Mouse (Mus musculus) cerebral cortex, adult 2 months (tissue): ENCODE data around the gene Fhl1.

Experiments
- WGBS: fragments of 180-500 bp; shearing (Covaris S2); methylation state at CpG from one replicate; pipeline ENCODE4 v1.1.7; 2018; 5-methylcytosine and 5-hydroxymethylcytosine counted together

The Fhl1 gene

DNA sequence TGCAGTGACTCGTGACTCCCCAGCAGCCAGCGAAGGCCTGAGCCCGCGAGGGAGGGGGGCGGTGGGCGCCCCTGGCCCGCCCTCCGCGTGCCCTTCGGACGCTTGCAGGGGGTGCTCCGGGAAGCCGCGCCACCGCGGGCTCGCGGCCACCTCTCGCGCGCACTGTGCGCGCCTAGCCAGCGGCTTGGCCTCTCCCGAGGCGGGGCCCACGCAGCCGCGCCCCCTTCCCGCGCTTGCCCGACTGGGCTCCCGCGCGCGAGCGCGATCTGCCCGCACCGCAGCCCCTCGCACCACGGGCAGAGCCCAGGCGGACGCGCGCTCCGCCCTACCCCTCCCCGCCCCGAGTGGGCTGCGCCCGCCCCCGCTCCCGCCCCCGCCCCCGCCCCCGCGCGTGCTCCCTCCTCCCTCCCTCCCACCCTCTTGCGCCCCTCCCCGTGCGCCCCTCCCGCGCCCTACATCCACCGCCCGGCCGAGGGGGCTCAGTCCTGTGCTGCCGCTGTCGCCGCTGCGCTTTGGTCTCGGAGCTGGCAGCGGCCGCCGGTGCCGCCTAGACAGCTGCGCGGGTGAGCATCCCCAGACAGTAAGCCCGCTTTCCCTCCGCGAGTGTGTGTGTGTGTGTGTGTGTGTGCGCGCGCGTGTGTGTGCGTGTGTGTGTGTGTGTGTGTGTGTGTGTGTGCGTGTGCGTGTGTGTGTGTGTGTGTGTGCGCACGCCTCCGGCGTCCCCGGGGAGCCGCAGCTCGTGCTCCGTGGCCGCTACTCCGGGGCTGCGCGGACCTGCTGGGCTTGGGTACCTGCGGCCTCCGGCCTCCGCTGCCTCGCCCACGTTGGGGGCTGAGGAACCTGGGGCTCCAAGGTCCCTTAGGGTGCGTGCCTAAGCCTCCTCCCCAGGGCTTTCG, at the start of gene Fhl1:
Gene Fhl1, plus strand, starts transcription at position 482 of the 896 bp plus-strand sequence.
- WGBS, result 9% methylated on average over 29 of the region's 106 CpGs

- 58% methylated on average over 1 of the region's 1 CpGs for WGBS
These were observed 49.3 kb upstream of the Fhl1 start for GRCm38 (mm10) chrX:56682156-56682720.

DNA sequence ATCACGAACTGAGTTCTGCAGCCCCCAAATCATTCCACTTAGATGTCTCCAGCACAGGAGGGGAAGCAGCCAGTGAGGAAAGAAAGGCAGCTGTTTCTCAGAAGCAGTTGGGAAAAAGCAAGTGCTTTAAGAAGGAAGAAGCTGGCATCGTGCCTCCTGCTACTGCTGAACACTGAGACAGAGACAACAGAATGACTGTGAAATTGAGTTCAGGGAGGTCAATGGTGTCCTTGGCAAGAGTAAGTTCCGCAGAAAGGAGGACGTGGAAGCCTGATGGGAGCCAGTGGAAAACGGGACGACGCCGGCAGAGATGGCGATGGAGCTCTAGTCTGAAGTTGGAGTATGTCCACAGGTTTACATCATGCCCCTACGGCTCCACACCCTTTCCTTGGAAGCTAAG, 48.1 kb upstream of the Fhl1 start:
- 48% methylated on average over 10 of the region's 10 CpGs for WGBS

GRCm38 (mm10) chrX:56692554-56692953, 39.0 kb upstream of the Fhl1 start:
- 89% methylated on average over 6 of the region's 6 CpGs for WGBS

GRCm38 (mm10) chrX:56694539-56694938, 37.0 kb upstream of the Fhl1 start:
- 98% methylated on average over 2 of the region's 2 CpGs for WGBS

GRCm38 (mm10) chrX:56697199-56697780, 34.3 kb upstream of the Fhl1 start:
- 79% methylated on average over 6 of the region's 6 CpGs for WGBS

GRCm38 (mm10) chrX:56697886-56698285, 33.7 kb upstream of the Fhl1 start:
- 77% methylated on average over 4 of the region's 4 CpGs for WGBS

DNA sequence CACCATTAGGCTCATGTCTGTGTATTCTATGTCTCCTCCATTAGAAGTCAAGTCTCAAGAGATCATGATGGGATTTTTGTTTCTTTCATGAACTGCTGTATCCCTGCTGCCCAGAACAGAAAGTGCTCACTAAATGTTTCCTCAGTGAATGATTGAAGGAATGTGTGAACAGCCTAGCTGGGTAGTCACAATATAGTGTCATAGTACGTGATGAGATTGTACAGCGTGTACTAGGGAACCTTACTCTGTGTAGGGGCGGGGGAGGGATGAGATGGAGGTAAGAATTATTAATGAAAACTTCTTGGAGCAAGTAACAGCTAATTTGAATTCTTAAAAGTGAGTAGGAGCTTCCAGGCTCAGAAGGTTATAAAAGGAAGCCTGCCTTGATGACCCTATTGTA, 30.3 kb upstream of the Fhl1 start:
- WGBS, result 92% methylated on average over 3 of the region's 3 CpGs

GRCm38 (mm10) chrX:56703965-56704562, 27.5 kb upstream of the Fhl1 start:
- WGBS, result 84% methylated on average over 8 of the region's 8 CpGs

- 91% methylated on average over 6 of the region's 6 CpGs for WGBS
These were observed 22.8 kb upstream of the Fhl1 start for GRCm38 (mm10) chrX:56708592-56709370.

DNA sequence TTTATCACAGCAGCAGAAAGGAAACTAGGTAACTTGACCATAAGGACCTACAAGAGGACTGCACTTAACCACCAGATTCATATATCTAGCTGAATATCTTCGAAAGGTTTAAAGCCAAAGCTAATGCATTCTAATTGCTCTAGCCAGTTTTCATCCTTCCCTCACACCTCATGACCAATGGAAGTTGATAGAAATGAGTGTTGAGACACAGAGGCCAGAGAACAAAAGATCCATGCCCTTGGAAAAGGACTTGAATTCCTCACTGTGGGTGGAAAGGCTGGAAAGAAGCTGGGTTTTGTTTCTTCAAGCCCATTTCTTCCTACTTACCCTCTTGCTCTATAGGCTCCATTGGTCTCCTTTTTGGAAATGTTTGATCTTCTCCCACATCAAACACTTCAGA, 21.1 kb upstream of the Fhl1 start:
- WGBS, result 93% methylated on average over 1 of the region's 1 CpGs

GRCm38 (mm10) chrX:56712666-56713065, 18.9 kb upstream of the Fhl1 start:
- WGBS, result 88% methylated on average over 1 of the region's 1 CpGs

DNA sequence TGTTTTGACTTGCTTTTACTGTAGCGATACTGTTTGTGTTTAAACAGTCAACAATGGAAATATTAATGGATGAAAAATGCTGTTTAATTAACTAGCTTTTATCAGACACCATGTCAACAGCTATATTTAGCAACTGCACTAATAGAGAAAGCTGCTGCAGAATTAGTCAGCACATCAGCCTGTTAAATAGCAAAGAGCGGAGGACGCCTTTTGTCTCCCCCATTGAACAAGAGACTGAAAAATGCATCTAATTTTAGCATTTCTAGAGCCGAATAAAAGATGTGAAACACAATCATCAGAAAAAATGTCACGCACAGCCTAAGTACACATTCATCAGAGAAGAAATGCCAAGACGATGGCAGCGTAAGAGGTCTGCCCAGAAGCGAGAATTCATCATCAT, 9.0 kb upstream of the Fhl1 start:
- WGBS, result 50% methylated on average over 8 of the region's 8 CpGs

DNA sequence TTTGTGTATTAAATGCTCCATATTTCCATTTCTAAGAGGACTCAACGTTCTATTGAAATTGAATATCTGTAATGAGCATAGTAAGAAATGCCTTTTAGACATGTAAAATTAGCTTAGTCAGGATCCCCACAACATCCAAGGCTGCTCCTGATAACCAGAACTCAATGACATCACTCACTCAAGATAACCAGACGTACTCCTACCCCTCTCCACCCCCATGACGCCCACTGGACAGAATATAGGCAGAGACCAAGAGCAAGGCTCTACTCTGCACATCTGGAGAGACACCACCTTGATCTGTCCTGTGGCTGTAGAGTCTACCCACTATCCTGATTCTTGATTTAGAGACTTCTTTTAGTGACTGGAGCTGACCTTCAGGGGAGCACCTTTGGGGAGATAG, 3.1 kb upstream of the Fhl1 start:
- 78% methylated on average over 3 of the region's 3 CpGs for WGBS

DNA sequence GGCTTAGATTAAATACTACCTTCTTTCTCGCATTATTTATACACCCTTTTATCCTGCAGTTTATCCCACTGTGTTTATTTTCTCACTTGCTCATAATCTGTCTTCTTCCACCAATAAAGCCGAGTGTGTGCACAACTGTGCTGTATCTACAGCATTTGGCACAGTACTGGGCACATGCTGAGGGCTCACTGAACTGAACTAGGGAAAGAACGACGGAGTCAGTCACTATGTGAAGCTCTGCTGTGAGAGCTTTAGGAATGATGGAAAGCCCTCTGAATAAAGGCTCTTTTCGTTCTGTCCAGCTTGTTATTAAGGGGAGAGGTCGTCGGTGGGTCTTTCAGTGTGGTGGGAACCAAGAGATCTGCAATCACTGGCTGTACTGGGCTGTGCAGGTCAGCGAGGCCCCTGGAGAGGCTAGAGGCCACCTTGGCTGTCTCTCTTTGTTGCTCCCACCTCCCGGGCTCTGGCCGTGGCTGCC, 720 bp upstream of the Fhl1 start:
- 8% methylated on average over 10 of the region's 10 CpGs for WGBS

- WGBS, result 26% methylated on average over 3 of the region's 3 CpGs
These were observed 814 bp downstream of the Fhl1 start for GRCm38 (mm10) chrX:56732401-56732800.

- 52% methylated on average over 5 of the region's 5 CpGs for WGBS
These were observed 2.8 kb downstream of the Fhl1 start for GRCm38 (mm10) chrX:56734436-56734835.

- WGBS, result 48% methylated on average over 1 of the region's 1 CpGs
These were observed 4.6 kb downstream of the Fhl1 start for GRCm38 (mm10) chrX:56736226-56736625.

- 71% methylated on average over 5 of the region's 5 CpGs for WGBS
These were observed 6.4 kb downstream of the Fhl1 start for GRCm38 (mm10) chrX:56737848-56738554.

DNA sequence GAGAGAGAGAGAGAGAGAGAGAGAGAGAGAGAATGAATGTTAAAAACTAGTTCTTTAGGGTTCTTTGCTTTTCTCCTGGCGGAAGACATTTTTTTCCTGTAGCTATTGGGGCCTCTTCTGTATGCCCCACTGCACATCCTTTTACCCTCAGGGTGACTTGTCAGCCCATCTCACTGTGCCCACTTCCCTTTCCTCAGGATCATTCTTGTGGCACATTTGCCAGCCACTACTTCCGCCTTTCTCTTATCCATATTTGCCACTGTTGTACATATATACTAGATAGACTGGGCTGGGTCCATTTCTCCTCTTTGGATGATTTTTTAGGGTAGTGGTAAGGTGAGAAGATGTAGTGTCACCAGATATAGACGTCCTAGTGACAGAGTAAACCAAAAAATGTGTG, 9.8 kb downstream of the Fhl1 start:
- WGBS, result 72% methylated on average over 3 of the region's 3 CpGs

- WGBS, result 55% methylated on average over 4 of the region's 4 CpGs
These were observed 19.9 kb downstream of the Fhl1 start for GRCm38 (mm10) chrX:56751536-56751935.
